Mouse (Mus musculus): ENCODE measurements around the gene Tcaf1. TPM values are rescaled to one million over a fixed set of nuclear protein-coding genes. Genes with fewer than 3 reads are reported as not detected.

The Tcaf1 gene
- total RNA-seq (2021), result 10 to 100 TPM; 25.5 to 30.6 TPM

- intact Hi-C loops (cut with DNase I), result loop anchor here (2.0 kb wide), 1 partner anchor 17 kb away; no protein-coding TSS in a partner anchor
- DNase-seq, result peak; percentile 84
These were observed at the start of gene Tcaf1 for GRCm38 (mm10) chr6:42709291-42710211. Gene Tcaf1 (minus strand): TSS chr6:42710088.

- intact Hi-C loops (cut with DNase I), result no loop called here
- DNase-seq, result no peak
These were observed 46.2 kb upstream of the Tcaf1 start, which contains the start of gene Olfr38 for GRCm38 (mm10) chr6:42756104-42756503. Gene Olfr38 (plus strand): TSS chr6:42756404.

- no peak for DNase-seq
- intact Hi-C loops (cut with DNase I), result no loop called here
These were observed 38.0 kb upstream of the Tcaf1 start for GRCm38 (mm10) chr6:42747846-42748245.

- no peak for DNase-seq
- intact Hi-C loops (cut with DNase I), result no loop called here
These were observed 32.4 kb upstream of the Tcaf1 start for GRCm38 (mm10) chr6:42742303-42742702.

GRCm38 (mm10) chr6:42739071-42739470, 29.2 kb upstream of the Tcaf1 start, which contains the start of gene Olfr453:
Gene Olfr453 (plus strand): TSS chr6:42739371.
- DNase-seq, result no peak
- intact Hi-C loops (cut with DNase I), result no loop called here

GRCm38 (mm10) chr6:42717973-42718372, 8.1 kb upstream of the Tcaf1 start:
- intact Hi-C loops (cut with DNase I), result no loop called here
- DNase-seq, result no peak

GRCm38 (mm10) chr6:42714668-42715067, 4.8 kb upstream of the Tcaf1 start:
- no peak for DNase-seq
- intact Hi-C loops (cut with DNase I), result no loop called here

- DNase-seq, result peak; percentile 88
- intact Hi-C loops (cut with DNase I), result loop anchor here (2.0 kb wide), 2 partner anchors 18 to 48 kb away; partner anchors contain the start of genes Tcaf1 and Tcaf2
These were observed 17.2 kb downstream of the Tcaf1 start for GRCm38 (mm10) chr6:42692517-42693190.

GRCm38 (mm10) chr6:42692154-42692516, 17.8 kb downstream of the Tcaf1 start:
- intact Hi-C loops (cut with DNase I), result loop anchor here (2.0 kb wide), 2 partner anchors 19 to 47 kb away; partner anchors contain the start of genes Tcaf1 and Tcaf2
- peak; percentile 85 for DNase-seq

GRCm38 (mm10) chr6:42689761-42690160, 20.1 kb downstream of the Tcaf1 start:
- DNase-seq, result no peak
- intact Hi-C loops (cut with DNase I), result no loop called here

- intact Hi-C loops (cut with DNase I), result no loop called here
- no peak for DNase-seq
These were observed 22.0 kb downstream of the Tcaf1 start for GRCm38 (mm10) chr6:42687907-42688306.

- DNase-seq, result no peak
- intact Hi-C loops (cut with DNase I), result no loop called here
These were observed 29.8 kb downstream of the Tcaf1 start for GRCm38 (mm10) chr6:42680077-42680476.

GRCm38 (mm10) chr6:42676011-42676410, 33.9 kb downstream of the Tcaf1 start:
- no peak for DNase-seq
- intact Hi-C loops (cut with DNase I), result no loop called here

- DNase-seq, result no peak
- intact Hi-C loops (cut with DNase I), result no loop called here
These were observed 38.1 kb downstream of the Tcaf1 start for GRCm38 (mm10) chr6:42671767-42672166.

GRCm38 (mm10) chr6:42667722-42668121, 42.2 kb downstream of the Tcaf1 start:
- no peak for DNase-seq
- intact Hi-C loops (cut with DNase I), result no loop called here

- intact Hi-C loops (cut with DNase I), result loop anchor here (5.0 kb wide), 1 partner anchor 201 kb away; no protein-coding TSS in a partner anchor
- DNase-seq, result no peak
These were observed 48.1 kb downstream of the Tcaf1 start for GRCm38 (mm10) chr6:42661739-42662138.

GRCm38 (mm10) chr6:42644912-42645549, 64.9 kb downstream of the Tcaf1 start, which contains the start of gene Tcaf2:
Gene Tcaf2 (minus strand): TSS chr6:42645254.
- intact Hi-C loops (cut with DNase I), result loop anchor here (2.0 to 5.0 kb wide), 2 partner anchors 48 to 418 kb away; no protein-coding TSS in a partner anchor
- DNase-seq, result peak; percentile 92

- DNase-seq, result no peak
- intact Hi-C loops (cut with DNase I), result no loop called here
These were observed 75.5 kb downstream of the Tcaf1 start for GRCm38 (mm10) chr6:42634393-42634792.

GRCm38 (mm10) chr6:42631395-42631794, 78.5 kb downstream of the Tcaf1 start:
- no peak for DNase-seq
- intact Hi-C loops (cut with DNase I), result no loop called here

Measured in heart, postnatal 10 days (tissue).